17 mouse cellular contexts compared by ENCODE assay signal in genomic region chr10:31993205-31993604, GRCm38 (mm10).
DNase-seq lines count a peak whose midpoint lies in the region; ATAC-seq lines count a peak whose summit lies in the region.
"Had no signal": no experiment of that assay in that cellular context is flagged by ENCODE, and none has a peak within 500 bp of the region (broad histone marks: within the 10 kb centered on the region; RNA-seq: fewer than 3 reads in every experiment).

No protein-coding gene starts in this region.

- no peak overlapping the region for H3K9ac ChIP-seq in heart, embryonic 11.5 days (ENCODE audit: low read depth, low read length)
- H3K9ac ChIP-seq in midbrain, embryonic 14.5 days (replicated peaks; ENCODE audit: low read length) = no peak overlapping the region
- no peak overlapping the region for H3K9ac ChIP-seq in midbrain, embryonic 13.5 days (replicated peaks)
- no peak overlapping the region for H3K9ac ChIP-seq in lung, embryonic 15.5 days
- H3K9ac ChIP-seq: hindbrain, embryonic 15.5 days; midbrain, embryonic 12.5 days had no signal

- no peak overlapping the region for H3K4me3 ChIP-seq in heart, embryonic 11.5 days (ENCODE audit: low read depth, low read length)
- no peak overlapping the region for H3K4me3 ChIP-seq in midbrain, embryonic 14.5 days (replicated peaks; ENCODE audit: low read depth, low read length)
- no peak overlapping the region for H3K4me3 ChIP-seq in midbrain, embryonic 13.5 days (replicated peaks)
- H3K4me3 ChIP-seq in lung, embryonic 15.5 days = no peak overlapping the region
- H3K4me3 ChIP-seq: hindbrain, embryonic 15.5 days; limb, embryonic 10.5 days; midbrain, embryonic 12.5 days had no signal

- H3K27ac ChIP-seq in heart, embryonic 11.5 days (ENCODE audit: low read depth, low read length) = no peak overlapping the region
- no peak overlapping the region for H3K27ac ChIP-seq in midbrain, embryonic 14.5 days (replicated peaks; ENCODE audit: low read depth, low read length)
- H3K27ac ChIP-seq in midbrain, embryonic 13.5 days = no peak overlapping the region
- peak overlapping the region; percentile 42; the same call in 1 of the 2 replicates for H3K27ac ChIP-seq in lung, embryonic 15.5 days
- H3K27ac ChIP-seq: hindbrain, embryonic 15.5 days; limb, embryonic 10.5 days; midbrain, embryonic 12.5 days had no signal

- no peaks in the 10 kb centered on the region for H3K27me3 ChIP-seq in heart, embryonic 11.5 days (ENCODE audit: control insufficient read depth, insufficient read depth, low read length)
- H3K27me3 ChIP-seq in midbrain, embryonic 14.5 days (ENCODE audit: control insufficient read depth, insufficient read depth, low read length) = no peaks in the 10 kb centered on the region
- H3K27me3 ChIP-seq in midbrain, embryonic 13.5 days = no peaks in the 10 kb centered on the region
- H3K27me3 ChIP-seq in lung, embryonic 15.5 days = no peaks in the 10 kb centered on the region
- H3K27me3 ChIP-seq: hindbrain, embryonic 15.5 days; midbrain, embryonic 12.5 days; Patski had no signal

- DNase-seq in heart, postnatal 4 days = no peak
- DNase-seq in midbrain, embryonic 14.5 days = peak; percentile 6
- no peak for DNase-seq in thymus, postnatal 36 days
- DNase-seq: adrenal gland, postnatal 36 days; gastrocnemius, postnatal 10 days; kidney, adult 18-20 months; kidney, postnatal 10 days; right cerebral cortex, adult 18-20 months had no signal

- WGBS in heart, embryonic 11.5 days (ENCODE audit: insufficient replicate concordance) = 58% methylated on average over 1 of the region's 1 CpGs
- WGBS in midbrain, embryonic 14.5 days = 93% methylated on average over 1 of the region's 1 CpGs
- WGBS in midbrain, embryonic 13.5 days = 78% methylated on average over 1 of the region's 1 CpGs
- 50% methylated on average over 1 of the region's 1 CpGs for whole genome bisulfite sequencing in lung, embryonic 15.5 days

- no peaks in the 10 kb centered on the region for H3K4me1 ChIP-seq in heart, embryonic 11.5 days (ENCODE audit: control insufficient read depth, insufficient read depth, low read length)
- no peaks in the 10 kb centered on the region for H3K4me1 ChIP-seq in midbrain, embryonic 14.5 days (ENCODE audit: control insufficient read depth, insufficient read depth, low read length)
- H3K4me1 ChIP-seq in midbrain, embryonic 13.5 days (replicated peaks) = no peaks in the 10 kb centered on the region
- H3K4me1 ChIP-seq in lung, embryonic 15.5 days = no peaks in the 10 kb centered on the region
- H3K4me1 ChIP-seq: hindbrain, embryonic 15.5 days; limb, embryonic 10.5 days; midbrain, embryonic 12.5 days had no signal

- no peaks in the 10 kb centered on the region for H3K9me3 ChIP-seq in heart, embryonic 11.5 days (replicated peaks; ENCODE audit: control insufficient read depth, low read length)
- no peaks in the 10 kb centered on the region for H3K9me3 ChIP-seq in midbrain, embryonic 14.5 days (ENCODE audit: control insufficient read depth, low read length)
- H3K9me3 ChIP-seq in midbrain, embryonic 13.5 days = no peaks in the 10 kb centered on the region
- H3K9me3 ChIP-seq in lung, embryonic 15.5 days = no peaks in the 10 kb centered on the region
- H3K9me3 ChIP-seq: hindbrain, embryonic 15.5 days; limb, embryonic 10.5 days; midbrain, embryonic 12.5 days had no signal

- no peaks in the 10 kb centered on the region for H3K36me3 ChIP-seq in heart, embryonic 11.5 days (ENCODE audit: control insufficient read depth, insufficient read depth, low read length)
- no peaks in the 10 kb centered on the region for H3K36me3 ChIP-seq in midbrain, embryonic 14.5 days (ENCODE audit: control insufficient read depth, insufficient read depth, low read length)
- no peaks in the 10 kb centered on the region for H3K36me3 ChIP-seq in midbrain, embryonic 13.5 days
- H3K36me3 ChIP-seq in lung, embryonic 15.5 days = no peaks in the 10 kb centered on the region
- H3K36me3 ChIP-seq: hindbrain, embryonic 15.5 days; limb, embryonic 10.5 days; midbrain, embryonic 12.5 days had no signal

- 0 out of 2 replicates have a peak, but pooled peaks have one; percentile 14 for ATAC-seq in heart, embryonic 11.5 days (replicated peaks; ENCODE audit: insufficient number of reproducible peaks, low FRiP score, low TSS enrichment)
- no peak for ATAC-seq in midbrain, embryonic 14.5 days (ENCODE audit: low FRiP score, low TSS enrichment)
- no peak for ATAC-seq in midbrain, embryonic 13.5 days
- peak; percentile 84 for ATAC-seq in lung, embryonic 15.5 days (ENCODE audit: borderline replicate concordance, extremely low read depth, low FRiP score, low TSS enrichment)
- ATAC-seq in megakaryocyte progenitor cell, adult 5-6 weeks (replicated peaks; ENCODE audit: poor library complexity) = no peak
- ATAC-seq: Patski had no signal

- no peak overlapping the region for H3K4me2 ChIP-seq in heart, embryonic 11.5 days
- H3K4me2 ChIP-seq in midbrain, embryonic 14.5 days (ENCODE audit: low read length) = no peak overlapping the region
- no peak overlapping the region for H3K4me2 ChIP-seq in midbrain, embryonic 13.5 days (replicated peaks)
- no peak overlapping the region for H3K4me2 ChIP-seq in lung, embryonic 15.5 days
- H3K4me2 ChIP-seq: hindbrain, embryonic 15.5 days; liver, embryonic 11.5 days; midbrain, embryonic 12.5 days had no signal

Comparison
In these comparisons a context has a peak if more than half of its experiments do, and no peak if none do; other contexts are left out.
1. ATAC-seq: peak in heart, embryonic 11.5 days (single experiment) and lung, embryonic 15.5 days (single experiment); none in midbrain, embryonic 14.5 days (single experiment), midbrain, embryonic 13.5 days (single experiment) and megakaryocyte progenitor cell, adult 5-6 weeks (single experiment).